Mouse (Mus musculus): Measurements from ENCODE around the gene Psmd5.

The Psmd5 gene

GRCm38 (mm10) chr2:34874816-34875345 lies at the start of gene Psmd5:
Gene Psmd5 (minus strand): TSS chr2:34874968.
- DNase-seq (ENCODE audit: low spot score), result peak; percentile 58

DNA sequence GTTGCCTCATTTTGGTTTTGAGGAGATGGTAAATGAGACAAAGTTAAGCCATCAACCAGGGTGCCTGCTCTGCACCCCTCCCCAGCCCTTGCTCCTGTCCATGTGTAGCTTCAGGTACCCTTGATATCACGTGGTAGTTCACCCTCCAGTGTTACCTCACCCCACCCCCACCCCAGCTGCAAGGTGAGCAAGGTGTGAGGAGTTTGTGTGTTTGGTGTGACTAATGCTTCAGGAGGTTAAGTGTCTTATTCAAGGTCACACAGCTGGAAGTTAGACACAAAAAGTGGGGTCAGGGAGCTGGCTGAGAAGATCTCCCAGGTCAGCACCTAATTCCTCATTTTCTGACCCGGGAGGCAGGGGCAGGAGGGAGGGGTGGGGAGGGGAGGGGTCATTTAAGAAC lies 48.0 kb upstream of the Psmd5 start:
- no peak for DNase-seq (ENCODE audit: low spot score)

DNA sequence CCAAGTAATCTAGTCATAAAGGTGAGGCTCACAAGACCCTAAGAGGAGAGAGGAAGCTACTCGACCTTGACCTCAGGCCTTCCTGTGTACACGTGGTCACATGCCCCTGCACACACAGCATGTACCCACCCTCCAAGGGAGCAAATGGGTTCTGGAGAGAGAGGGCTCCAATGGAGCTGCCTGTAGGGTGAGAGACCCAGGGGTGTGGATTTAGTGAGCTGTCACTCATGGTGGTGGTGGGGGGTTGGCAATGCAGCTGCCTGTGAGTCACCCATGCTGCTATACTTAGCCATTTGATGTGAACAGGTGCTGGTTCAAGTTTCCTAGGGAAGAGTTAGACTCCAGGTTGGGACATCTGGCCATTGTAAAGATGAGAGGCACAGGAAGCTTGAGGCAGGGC lies 45.4 kb upstream of the Psmd5 start:
- no peak for DNase-seq (ENCODE audit: low spot score)

GRCm38 (mm10) chr2:34915103-34915502 lies 40.3 kb upstream of the Psmd5 start:
- no peak for DNase-seq (ENCODE audit: low spot score)

- DNase-seq (ENCODE audit: low spot score), result no peak
These were observed 40.0 kb upstream of the Psmd5 start for GRCm38 (mm10) chr2:34914823-34915082.

DNA sequence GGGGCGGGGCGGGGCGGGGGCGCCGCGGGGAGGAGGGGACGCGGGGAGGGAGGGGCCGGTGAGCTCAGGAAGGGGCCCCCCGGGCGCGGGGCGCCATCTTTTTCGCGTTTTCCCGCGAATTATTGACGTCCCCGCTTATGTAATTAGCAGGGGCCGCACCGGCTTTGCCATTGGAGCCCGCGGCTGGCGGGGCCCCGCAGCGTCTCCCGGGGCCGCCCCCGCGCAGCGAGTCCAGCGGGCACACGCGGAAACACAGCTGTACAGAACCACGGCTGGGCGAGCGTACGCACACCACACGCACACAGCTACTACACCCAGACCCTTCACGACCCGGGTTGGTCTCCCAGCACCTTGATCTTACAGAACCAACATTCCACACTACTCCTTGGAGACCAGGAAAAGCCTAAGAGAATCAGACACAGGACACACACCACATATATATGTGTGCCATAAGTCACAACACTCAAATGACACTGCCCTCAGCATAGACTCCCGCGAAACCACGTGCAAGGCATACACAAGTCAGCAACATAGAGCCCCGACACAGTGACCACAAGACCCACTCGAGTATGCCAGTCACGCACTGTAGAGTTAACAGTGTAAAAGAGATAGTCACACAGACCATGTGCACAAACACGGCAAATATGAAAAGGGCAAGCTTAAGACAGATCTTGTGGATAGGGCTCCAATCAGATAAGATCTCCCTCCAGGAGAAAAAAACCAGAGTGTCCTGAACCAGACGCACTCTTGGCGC lies 39.5 kb upstream of the Psmd5 start:
- peak; percentile 40 for DNase-seq (ENCODE audit: low spot score)

DNA sequence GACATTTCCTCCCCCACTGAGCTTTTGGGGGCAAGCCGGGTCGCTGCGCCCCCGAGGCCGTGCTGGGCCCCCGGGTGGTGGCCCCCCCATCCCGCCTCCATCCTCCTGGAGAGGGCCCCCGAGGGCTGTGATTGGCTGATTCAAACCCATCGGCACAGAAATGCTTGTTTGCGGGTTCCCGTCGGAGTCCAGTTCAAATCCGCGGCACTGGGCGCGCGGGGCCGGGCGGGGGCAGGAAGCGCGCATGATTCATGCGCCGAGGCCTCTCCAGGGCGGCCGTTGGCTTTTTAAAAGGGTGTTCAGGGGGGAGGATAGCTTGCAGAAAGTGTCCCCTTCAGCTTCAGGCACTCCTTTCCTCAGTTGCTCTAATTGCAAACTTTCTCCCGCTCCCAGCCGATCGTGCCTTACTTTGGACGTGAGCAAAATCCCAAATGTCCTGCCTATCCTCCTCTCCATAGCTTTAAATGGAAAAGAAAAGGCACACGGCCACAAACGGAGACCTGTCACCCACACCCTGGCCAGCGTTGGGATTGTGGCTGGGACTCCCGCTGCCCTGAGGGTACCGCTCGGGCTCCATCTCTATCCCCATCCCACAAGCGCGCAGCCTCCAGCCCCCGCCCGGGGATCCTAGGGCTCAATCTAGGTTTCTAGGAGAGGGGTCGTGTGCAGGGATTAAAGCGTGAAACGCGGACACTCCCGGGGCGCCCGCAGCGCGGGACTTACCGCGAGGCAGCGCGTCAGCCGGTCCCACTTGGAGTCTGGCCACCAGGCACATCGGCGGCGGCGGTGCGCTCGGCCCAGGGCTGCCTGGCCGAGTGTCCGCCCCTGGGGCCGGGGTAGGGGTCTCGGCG lies 38.7 kb upstream of the Psmd5 start, which contains the start of gene Phf19:
Gene Phf19, minus strand, starts transcription at position 809 of the 851 bp plus-strand sequence.
- DNase-seq (ENCODE audit: low spot score), result peak; percentile 16

DNA sequence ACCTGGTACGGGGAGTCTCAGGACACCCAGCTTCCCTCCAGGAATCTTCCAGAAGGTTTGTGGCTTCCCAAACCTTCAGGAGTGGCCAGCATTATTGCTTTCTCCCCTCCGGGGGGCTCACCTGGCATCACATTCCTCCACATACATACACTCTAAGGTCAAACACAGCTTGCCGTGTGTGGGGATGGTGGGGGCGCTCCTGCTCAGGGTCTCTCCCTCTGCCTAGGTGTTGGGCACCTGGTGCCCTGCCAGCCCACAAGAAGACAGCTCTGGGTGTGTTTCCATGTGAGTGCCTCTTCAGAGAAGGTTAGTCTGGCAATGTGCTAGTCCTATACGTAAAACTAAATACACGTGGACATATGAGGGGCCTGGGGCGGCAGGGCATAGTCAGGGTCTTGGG lies 37.8 kb upstream of the Psmd5 start:
- DNase-seq (ENCODE audit: low spot score), result no peak

GRCm38 (mm10) chr2:34911871-34912270 lies 37.1 kb upstream of the Psmd5 start:
- DNase-seq (ENCODE audit: low spot score), result no peak

DNA sequence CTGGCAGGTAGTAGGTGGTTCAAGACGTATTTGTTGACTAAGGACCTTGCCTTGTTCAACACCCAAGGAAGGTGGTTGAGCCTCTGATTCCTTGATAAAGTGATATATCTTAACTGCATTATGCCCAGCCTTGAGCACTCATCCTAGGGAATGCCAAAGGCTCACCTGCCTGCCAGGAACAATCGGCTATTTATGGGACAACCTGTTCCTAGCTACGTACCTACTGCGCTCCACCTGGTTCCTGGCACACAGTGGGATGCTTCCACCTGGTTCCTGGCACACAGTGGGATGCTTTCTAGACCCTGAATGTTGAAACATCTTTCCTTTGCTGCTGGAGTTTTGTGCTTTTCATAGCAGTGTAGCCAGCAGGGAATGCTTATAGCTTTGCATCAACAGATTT lies 35.0 kb upstream of the Psmd5 start:
- DNase-seq (ENCODE audit: low spot score), result no peak

DNA sequence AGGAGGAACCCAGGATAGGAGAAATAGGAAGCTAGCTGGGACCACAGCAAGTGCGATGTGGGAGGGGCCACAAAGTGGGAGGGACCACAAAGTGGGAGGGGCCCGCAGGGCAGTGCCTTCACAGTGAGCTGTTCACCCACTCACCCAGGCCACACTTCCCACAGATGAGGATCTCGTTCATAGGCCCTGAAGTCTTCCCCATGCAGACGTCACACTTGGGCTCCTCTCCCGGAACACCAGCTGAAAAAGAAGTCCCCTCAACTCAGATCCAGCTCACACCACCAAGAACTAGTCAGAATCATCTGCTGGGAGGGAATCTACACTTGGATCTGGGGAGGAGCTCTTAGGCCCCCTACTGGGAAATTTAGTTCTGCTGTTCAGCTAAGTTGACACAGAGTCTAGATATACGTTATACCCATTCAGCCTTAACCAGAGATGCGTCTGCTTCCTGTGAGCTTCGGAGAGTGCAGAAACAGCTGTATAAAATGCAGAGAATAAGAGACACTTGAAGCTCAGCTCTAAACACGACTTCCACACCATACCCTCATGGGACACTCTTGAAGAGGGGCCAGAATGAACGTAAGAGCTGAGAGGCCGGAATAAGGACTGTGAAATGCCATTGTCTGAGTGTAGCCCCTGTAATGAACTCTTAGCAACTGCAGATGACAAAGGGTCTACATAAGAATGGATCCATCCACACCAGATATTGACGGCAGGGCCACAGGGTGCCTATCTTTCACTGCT lies 32.3 kb upstream of the Psmd5 start:
- DNase-seq (ENCODE audit: low spot score), result no peak

DNA sequence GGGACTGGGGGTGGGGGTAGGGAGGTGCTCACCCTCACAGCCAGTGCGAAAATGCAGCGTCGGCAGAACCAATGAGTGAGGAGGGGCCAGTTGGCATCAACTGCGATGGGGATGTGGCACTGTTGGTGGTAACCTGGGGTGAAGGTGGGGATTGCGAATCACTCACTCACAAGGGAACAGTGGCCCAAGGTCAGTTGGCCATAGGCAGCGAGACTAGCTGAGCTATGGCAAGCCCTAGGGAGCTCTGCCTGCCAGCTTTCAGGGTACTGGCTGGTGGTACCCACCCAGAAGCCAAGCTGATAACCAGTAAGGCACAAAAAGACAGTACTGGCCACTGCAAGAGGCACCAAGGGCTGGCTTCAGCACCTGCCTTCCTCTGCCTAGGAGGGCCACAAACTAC lies 31.7 kb upstream of the Psmd5 start:
- no peak for DNase-seq (ENCODE audit: low spot score)

DNA sequence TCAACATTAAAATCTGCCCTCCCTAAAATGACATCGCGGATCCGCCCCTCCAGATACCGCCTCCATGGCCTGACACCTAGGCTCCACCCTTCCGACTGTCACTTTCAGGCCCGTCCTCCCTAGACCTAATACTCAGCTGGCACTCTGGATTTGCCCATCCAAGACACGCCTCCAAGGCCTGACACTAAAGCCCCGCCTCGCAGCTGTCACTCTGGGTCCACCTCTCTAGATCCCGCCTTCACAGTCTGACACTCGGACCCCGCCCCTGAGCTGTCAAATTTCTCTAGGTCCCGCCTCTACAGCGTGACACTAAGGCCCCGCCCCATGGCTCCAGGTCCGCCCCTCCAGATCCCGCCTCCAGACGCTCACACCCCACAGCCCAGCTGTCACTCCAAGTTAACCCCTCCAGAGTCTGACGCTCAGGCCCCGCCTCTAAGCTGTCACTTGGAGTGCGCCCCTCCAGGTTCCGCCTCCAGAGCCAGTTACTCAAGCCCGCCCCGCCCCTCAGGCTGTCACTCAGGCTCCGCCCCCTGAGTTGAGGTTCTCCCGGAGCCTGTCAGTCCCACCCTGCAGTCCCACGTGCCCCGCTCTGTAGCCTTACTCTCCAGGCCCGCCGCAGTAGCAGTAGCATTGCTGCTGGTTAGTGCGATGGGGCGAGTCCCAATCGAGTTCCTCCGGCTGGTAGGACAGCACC lies 30.2 kb upstream of the Psmd5 start:
- peak; percentile 100 for DNase-seq (ENCODE audit: low spot score)

- DNase-seq (ENCODE audit: low spot score), result no peak
These were observed 29.1 kb upstream of the Psmd5 start for GRCm38 (mm10) chr2:34903652-34904405.

GRCm38 (mm10) chr2:34903191-34903590 lies 28.4 kb upstream of the Psmd5 start:
- no peak for DNase-seq (ENCODE audit: low spot score)

GRCm38 (mm10) chr2:34902731-34903130 lies 28.0 kb upstream of the Psmd5 start:
- no peak for DNase-seq (ENCODE audit: low spot score)

- no peak for DNase-seq (ENCODE audit: low spot score)
These were observed 27.0 kb upstream of the Psmd5 start for GRCm38 (mm10) chr2:34901726-34902125.

GRCm38 (mm10) chr2:34900412-34900811 lies 25.6 kb upstream of the Psmd5 start:
- no peak for DNase-seq (ENCODE audit: low spot score)

DNA sequence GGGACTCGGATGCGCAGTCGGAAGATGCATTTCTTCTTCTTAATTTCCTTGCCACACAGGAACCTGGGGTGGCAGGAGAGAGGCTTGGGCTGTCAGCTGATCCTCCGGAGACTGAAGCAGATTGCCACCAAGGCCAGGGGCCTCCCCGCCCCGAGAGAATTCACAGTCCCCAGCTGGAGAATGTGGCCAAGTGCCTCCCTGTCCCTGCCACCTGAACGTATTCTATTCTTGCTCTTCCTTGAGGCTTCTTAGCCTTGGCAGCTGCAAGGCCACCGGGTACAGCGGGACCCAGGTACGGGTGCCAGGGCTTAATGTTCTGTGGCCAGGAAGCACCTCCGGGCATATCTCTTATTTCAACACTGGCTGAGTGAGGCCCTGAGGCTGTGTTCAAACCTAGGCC lies 24.9 kb upstream of the Psmd5 start:
- no peak for DNase-seq (ENCODE audit: low spot score)

DNA sequence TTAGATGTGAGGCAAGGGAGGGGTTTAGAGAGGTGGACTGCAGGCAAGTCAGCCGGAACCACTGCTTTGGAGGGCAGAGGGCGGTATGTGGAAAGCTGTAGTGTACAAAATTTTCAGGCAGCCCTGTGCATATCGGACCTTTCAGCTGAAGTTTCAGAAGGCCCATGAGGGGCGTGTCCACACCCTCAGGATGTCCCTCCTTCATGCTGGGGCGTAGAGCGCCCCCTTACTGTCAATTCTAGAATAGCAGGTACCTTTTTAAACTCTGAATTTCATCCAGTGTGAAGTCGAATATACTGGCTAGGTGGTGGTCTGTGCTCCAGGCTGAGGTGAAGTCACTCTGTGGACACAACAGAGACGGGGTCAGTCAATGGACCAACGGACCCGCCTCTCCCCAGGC lies 23.1 kb upstream of the Psmd5 start:
- DNase-seq (ENCODE audit: low spot score), result no peak

GRCm38 (mm10) chr2:34896821-34897460 lies 22.2 kb upstream of the Psmd5 start:
- no peak for DNase-seq (ENCODE audit: low spot score)
